Mouse (Mus musculus): ENCODE measurements around the gene Snx1. TPM values are rescaled to one million over a fixed set of nuclear protein-coding genes. Genes with fewer than 3 reads are reported as not detected.

Gene Snx1
- 66.8 and 73.6 TPM in 2 replicates for polyA plus RNA-seq (2015; fragmentation: Nextera tagmentation; extraction: Ambion mirVana)

DNA sequence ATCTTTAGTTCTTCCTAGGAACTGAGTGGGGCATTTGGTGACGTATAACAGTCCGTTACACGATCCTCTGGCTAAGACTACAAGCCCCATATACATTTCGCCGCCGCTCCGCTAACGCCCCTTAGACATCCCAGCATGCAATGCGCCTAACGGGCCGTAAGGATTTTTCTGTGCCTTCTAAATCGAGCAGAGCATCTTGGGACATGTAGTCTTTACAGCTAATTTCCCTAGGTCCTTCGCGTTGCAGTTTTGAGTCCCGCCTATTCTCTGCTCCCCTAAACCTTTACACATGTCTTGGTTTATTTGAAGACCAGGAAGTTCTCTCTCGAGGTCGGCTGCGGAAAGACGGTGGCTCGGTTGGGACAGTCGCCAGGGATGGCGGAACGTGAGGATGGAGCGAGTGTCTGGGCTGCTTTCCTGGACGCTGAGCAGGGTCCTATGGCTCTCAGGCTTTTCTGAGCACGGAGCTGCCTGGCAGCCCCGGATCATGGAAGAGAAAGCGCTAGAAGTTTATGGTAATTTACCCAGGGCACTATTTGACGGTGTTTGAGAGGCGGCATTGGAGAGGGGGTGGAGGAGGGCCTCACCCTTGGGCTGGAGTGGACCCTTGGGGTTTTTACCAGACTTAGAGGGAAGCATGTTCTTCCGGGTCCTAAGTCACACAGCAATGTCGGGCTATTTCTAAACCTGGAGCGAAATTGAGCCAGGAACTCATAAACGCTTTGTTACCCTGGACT, at the start of gene Snx1, which contains the start of gene Ciao2a:
Gene Snx1, minus strand, starts transcription at position 132 of the 737 bp plus-strand sequence.
Gene Ciao2a, plus strand, starts transcription at position 156 of the 737 bp plus-strand sequence.
- peak; percentile 76 for ATAC-seq (replicated peaks; ENCODE audit: extremely low read depth, insufficient read depth, low FRiP score)
- H3K4me3 ChIP-seq (ENCODE audit: low read length): peak within 1 kb of the TSS; percentile 70
- peak within 1 kb of the TSS; percentile 89 for H3K27ac ChIP-seq (ENCODE audit: low read length)
- H3K4me1 ChIP-seq (ENCODE audit: control insufficient read depth, insufficient read depth, low read length): peaks cover 29% of the 10 kb centered on the region
- H3K4me2 ChIP-seq (ENCODE audit: low read depth, low read length): peak within 1 kb of the TSS; percentile 64
- no peaks in the 10 kb centered on the region for H3K27me3 ChIP-seq (ENCODE audit: control insufficient read depth, insufficient read depth, low read length)
- peak within 1 kb of the TSS; percentile 74 for H3K9ac ChIP-seq (ENCODE audit: low read length)
- 0 out of 2 replicates have a peak, but pooled peaks cover 2% of the 10 kb centered on the region for H3K36me3 ChIP-seq (ENCODE audit: control insufficient read depth, insufficient read depth)
- no peaks in the 10 kb centered on the region for H3K9me3 ChIP-seq (replicated peaks; ENCODE audit: control insufficient read depth, low read length)
- WGBS: under 1% methylated on average over 34 of the region's 34 CpGs

DNA sequence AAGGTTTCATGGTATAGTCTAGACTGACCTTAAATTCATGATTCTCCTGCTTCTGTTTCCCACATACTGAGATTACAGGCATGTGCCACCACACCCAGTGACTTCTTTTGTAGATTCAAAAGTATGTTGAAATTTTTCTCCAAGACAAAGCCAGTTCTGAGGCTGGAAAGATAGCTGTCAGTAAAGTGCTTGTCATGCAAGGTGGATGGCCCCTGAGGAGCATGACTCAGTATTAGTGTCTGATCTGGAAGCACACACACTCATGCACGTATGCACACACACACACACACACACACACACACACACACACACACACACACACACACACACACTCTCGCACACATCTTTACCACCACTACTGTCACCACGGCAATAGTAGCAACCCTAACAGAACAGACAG, 48.6 kb upstream of the Snx1 start:
- WGBS: 92% methylated on average over 3 of the region's 3 CpGs
- Histone ChIP-seq H3K36me3 (ENCODE audit: control insufficient read depth, insufficient read depth) (no peaks in the 10 kb centered on the region), H3K27ac (ENCODE audit: low read length) (no peak overlapping the region), H3K27me3 (ENCODE audit: control insufficient read depth, insufficient read depth, low read length) (no peaks in the 10 kb centered on the region), H3K4me1 (ENCODE audit: control insufficient read depth, insufficient read depth, low read length) (peaks cover 6% of the 10 kb centered on the region), H3K4me3 (ENCODE audit: low read length) (no peak overlapping the region), H3K9ac (ENCODE audit: low read length) (no peak overlapping the region), H3K4me2 (ENCODE audit: low read depth, low read length) (no peak overlapping the region), H3K9me3 (replicated peaks; ENCODE audit: control insufficient read depth, low read length) (no peaks in the 10 kb centered on the region)
- ATAC-seq (replicated peaks; ENCODE audit: extremely low read depth, insufficient read depth, low FRiP score): no peak

DNA sequence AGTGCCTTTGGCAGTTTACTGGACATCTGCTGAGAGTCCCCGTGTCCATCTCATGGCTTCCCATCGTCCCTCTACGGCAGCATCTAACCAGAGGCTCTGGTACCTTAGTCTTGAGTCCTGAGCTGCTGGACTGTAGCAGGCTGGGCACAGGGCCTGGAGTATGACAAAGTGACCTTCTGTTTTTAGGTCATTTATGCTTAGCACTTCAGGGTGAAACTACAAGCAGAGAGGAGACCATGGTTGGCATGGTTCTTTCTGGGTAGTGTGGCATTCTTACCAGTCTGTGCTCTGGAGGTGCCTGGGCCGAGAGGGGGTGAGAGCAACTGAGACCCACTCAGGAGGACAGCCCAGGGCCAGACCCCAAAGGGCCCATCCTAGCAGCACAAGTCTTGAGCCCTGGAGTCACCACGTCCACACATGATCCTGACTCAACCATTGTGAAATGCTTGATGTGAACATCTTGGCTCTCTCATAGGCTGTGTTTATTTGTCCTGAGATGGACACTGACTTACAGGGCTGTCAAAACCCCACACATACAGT, 47.0 kb upstream of the Snx1 start:
- Histone ChIP-seq H3K27me3 (ENCODE audit: control insufficient read depth, insufficient read depth, low read length) (no peaks in the 10 kb centered on the region), H3K4me3 (ENCODE audit: low read length) (no peak overlapping the region), H3K4me1 (ENCODE audit: control insufficient read depth, insufficient read depth, low read length) (peaks cover under 1% of the 10 kb centered on the region; the same call in 1 of the 2 replicates), H3K27ac (ENCODE audit: low read length) (no peak overlapping the region), H3K4me2 (ENCODE audit: low read depth, low read length) (no peak overlapping the region), H3K36me3 (ENCODE audit: control insufficient read depth, insufficient read depth) (no peaks in the 10 kb centered on the region), H3K9ac (ENCODE audit: low read length) (no peak overlapping the region), H3K9me3 (replicated peaks; ENCODE audit: control insufficient read depth, low read length) (no peaks in the 10 kb centered on the region)
- 90% methylated on average over 5 of the region's 5 CpGs for WGBS
- ATAC-seq (replicated peaks; ENCODE audit: extremely low read depth, insufficient read depth, low FRiP score): no peak

- WGBS: 57% methylated on average over 12 of the region's 12 CpGs
- H3K36me3 ChIP-seq (ENCODE audit: control insufficient read depth, insufficient read depth): no peaks in the 10 kb centered on the region
- H3K9me3 ChIP-seq (replicated peaks; ENCODE audit: control insufficient read depth, low read length): no peaks in the 10 kb centered on the region
- no peak overlapping the region for H3K4me3 ChIP-seq (ENCODE audit: low read length)
- no peak overlapping the region for H3K4me2 ChIP-seq (ENCODE audit: low read depth, low read length)
- no peak for ATAC-seq (replicated peaks; ENCODE audit: extremely low read depth, insufficient read depth, low FRiP score)
- no peaks in the 10 kb centered on the region for H3K27me3 ChIP-seq (ENCODE audit: control insufficient read depth, insufficient read depth, low read length)
- H3K27ac ChIP-seq (ENCODE audit: low read length): no peak overlapping the region
- H3K4me1 ChIP-seq (ENCODE audit: control insufficient read depth, insufficient read depth, low read length): peaks cover 3% of the 10 kb centered on the region; the same call in 1 of the 2 replicates
- H3K9ac ChIP-seq (ENCODE audit: low read length): no peak overlapping the region
Observed at GRCm38 (mm10) chr9:66171275-66171921, 45.0 kb upstream of the Snx1 start.

GRCm38 (mm10) chr9:66170506-66170905, 44.1 kb upstream of the Snx1 start:
- Histone ChIP-seq H3K4me1 (ENCODE audit: control insufficient read depth, insufficient read depth, low read length) (peaks cover 3% of the 10 kb centered on the region; the same call in 1 of the 2 replicates), H3K4me2 (ENCODE audit: low read depth, low read length) (no peak overlapping the region), H3K9ac (ENCODE audit: low read length) (no peak overlapping the region), H3K4me3 (ENCODE audit: low read length) (no peak overlapping the region), H3K9me3 (replicated peaks; ENCODE audit: control insufficient read depth, low read length) (no peaks in the 10 kb centered on the region), H3K36me3 (ENCODE audit: control insufficient read depth, insufficient read depth) (no peaks in the 10 kb centered on the region), H3K27ac (ENCODE audit: low read length) (no peak overlapping the region), H3K27me3 (ENCODE audit: control insufficient read depth, insufficient read depth, low read length) (no peaks in the 10 kb centered on the region)
- 61% methylated on average over 5 of the region's 5 CpGs for WGBS
- no peak for ATAC-seq (replicated peaks; ENCODE audit: extremely low read depth, insufficient read depth, low FRiP score)

GRCm38 (mm10) chr9:66168233-66168632, 41.8 kb upstream of the Snx1 start:
- Histone ChIP-seq H3K4me3 (ENCODE audit: low read length) (no peak overlapping the region), H3K36me3 (ENCODE audit: control insufficient read depth, insufficient read depth) (no peaks in the 10 kb centered on the region), H3K4me2 (ENCODE audit: low read depth, low read length) (no peak overlapping the region), H3K9ac (ENCODE audit: low read length) (no peak overlapping the region), H3K27me3 (ENCODE audit: control insufficient read depth, insufficient read depth, low read length) (no peaks in the 10 kb centered on the region), H3K9me3 (replicated peaks; ENCODE audit: control insufficient read depth, low read length) (no peaks in the 10 kb centered on the region), H3K4me1 (ENCODE audit: control insufficient read depth, insufficient read depth, low read length) (peaks cover 3% of the 10 kb centered on the region; the same call in 1 of the 2 replicates), H3K27ac (ENCODE audit: low read length) (no peak overlapping the region)
- 21% methylated on average over 1 of the region's 1 CpGs for WGBS
- ATAC-seq (replicated peaks; ENCODE audit: extremely low read depth, insufficient read depth, low FRiP score): no peak

DNA sequence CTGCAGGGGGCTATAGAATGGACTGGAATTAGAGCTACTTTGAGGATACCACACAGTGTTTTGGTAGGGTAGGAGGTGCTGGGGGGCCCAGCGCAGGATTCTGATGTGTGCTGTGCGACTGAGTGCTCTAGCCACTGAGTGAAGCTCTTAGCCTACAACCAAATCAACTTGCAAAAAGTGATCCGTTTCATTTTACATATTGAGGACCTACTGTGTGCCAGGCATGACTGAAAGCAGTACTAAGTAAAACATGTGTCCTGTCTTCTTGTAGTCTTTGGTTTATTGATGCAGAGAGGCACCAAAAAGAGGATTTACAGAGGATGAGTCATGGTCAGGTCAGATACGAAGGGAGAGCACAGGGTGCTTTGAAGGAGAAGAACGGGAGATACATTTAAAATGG, 40.8 kb upstream of the Snx1 start:
- Histone ChIP-seq H3K9me3 (replicated peaks; ENCODE audit: control insufficient read depth, low read length) (no peaks in the 10 kb centered on the region), H3K27ac (ENCODE audit: low read length) (no peak overlapping the region), H3K4me1 (ENCODE audit: control insufficient read depth, insufficient read depth, low read length) (peaks cover 3% of the 10 kb centered on the region; the same call in 1 of the 2 replicates), H3K36me3 (ENCODE audit: control insufficient read depth, insufficient read depth) (no peaks in the 10 kb centered on the region), H3K4me2 (ENCODE audit: low read depth, low read length) (no peak overlapping the region), H3K9ac (ENCODE audit: low read length) (no peak overlapping the region), H3K4me3 (ENCODE audit: low read length) (no peak overlapping the region), H3K27me3 (ENCODE audit: control insufficient read depth, insufficient read depth, low read length) (no peaks in the 10 kb centered on the region)
- no peak for ATAC-seq (replicated peaks; ENCODE audit: extremely low read depth, insufficient read depth, low FRiP score)
- 84% methylated on average over 5 of the region's 5 CpGs for WGBS

- Histone ChIP-seq H3K4me1 (ENCODE audit: control insufficient read depth, insufficient read depth, low read length) (peaks cover 4% of the 10 kb centered on the region; the same call in 1 of the 2 replicates), H3K27me3 (ENCODE audit: control insufficient read depth, insufficient read depth, low read length) (peaks cover 9% of the 10 kb centered on the region; the same call in 1 of the 2 replicates), H3K36me3 (ENCODE audit: control insufficient read depth, insufficient read depth) (no peaks in the 10 kb centered on the region), H3K9me3 (replicated peaks; ENCODE audit: control insufficient read depth, low read length) (peaks cover 2% of the 10 kb centered on the region), H3K4me2 (ENCODE audit: low read depth, low read length) (no peak overlapping the region), H3K9ac (ENCODE audit: low read length) (no peak overlapping the region), H3K27ac (ENCODE audit: low read length) (no peak overlapping the region), H3K4me3 (ENCODE audit: low read length) (no peak overlapping the region)
- 56% methylated on average over 9 of the region's 9 CpGs for whole genome bisulfite sequencing
- no peak for ATAC-seq (replicated peaks; ENCODE audit: extremely low read depth, insufficient read depth, low FRiP score)
Observed at GRCm38 (mm10) chr9:66162995-66163394, 36.6 kb upstream of the Snx1 start.

DNA sequence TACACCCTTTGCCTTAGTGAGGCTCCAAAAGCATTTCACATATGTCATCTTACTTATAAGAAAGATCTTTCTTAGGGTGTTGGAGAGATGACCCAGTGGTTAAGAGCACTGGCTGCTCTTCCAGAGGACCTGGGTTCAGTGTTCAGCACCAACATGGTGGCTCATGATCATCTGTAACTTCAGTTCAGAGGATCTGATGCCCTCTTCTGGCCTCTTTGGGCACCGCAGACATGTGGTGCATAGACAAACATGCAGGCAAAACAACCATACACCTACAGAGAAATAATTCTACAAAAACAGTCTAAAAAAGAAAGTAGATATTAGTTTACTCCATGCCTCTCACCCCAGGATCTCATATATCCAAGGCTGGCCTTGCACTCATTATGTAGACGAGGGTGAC, 33.8 kb upstream of the Snx1 start:
- WGBS: 89% methylated on average over 2 of the region's 2 CpGs
- no peak overlapping the region for H3K27ac ChIP-seq (ENCODE audit: low read length)
- H3K9me3 ChIP-seq (replicated peaks; ENCODE audit: control insufficient read depth, low read length): peaks cover 2% of the 10 kb centered on the region
- H3K36me3 ChIP-seq (ENCODE audit: control insufficient read depth, insufficient read depth): no peaks in the 10 kb centered on the region
- no peak for ATAC-seq (replicated peaks; ENCODE audit: extremely low read depth, insufficient read depth, low FRiP score)
- H3K4me3 ChIP-seq (ENCODE audit: low read length): no peak overlapping the region
- H3K4me2 ChIP-seq (ENCODE audit: low read depth, low read length): no peak overlapping the region
- H3K9ac ChIP-seq (ENCODE audit: low read length): no peak overlapping the region
- H3K4me1 ChIP-seq (ENCODE audit: control insufficient read depth, insufficient read depth, low read length): peaks cover 4% of the 10 kb centered on the region; the same call in 1 of the 2 replicates
- peaks cover 14% of the 10 kb centered on the region; the same call in 1 of the 2 replicates for H3K27me3 ChIP-seq (ENCODE audit: control insufficient read depth, insufficient read depth, low read length)
